Mouse (Mus musculus) kidney, embryonic 15.5 days (tissue): ENCODE measurements around the gene Mfsd6. TPM values are rescaled to one million over a fixed set of nuclear protein-coding genes. Genes with fewer than 3 reads are reported as not detected.
A peak's percentile ranks its signal among the peaks of the same experiment; 100 is the strongest.

Source experiments
- ATAC-seq: fragments of 200-750 bp; cut with Nextera tagmentation; replicated peaks from 2 replicates; pipeline ENCODE4 v1.8.0; 2017; ENCODE audit warnings: moderate TSS enrichment; ENCODE audit not compliant: low FRiP score
- H3K27ac ChIP-seq: fragments of 300-500 bp; sonication (generic); 2 replicates; pipeline ENCODE4 v1.5.1; 2015; ENCODE audit warnings: mild to moderate bottlenecking, inconsistent platforms
- H3K27me3 ChIP-seq: fragments of 300-500 bp; sonication (generic); 2 replicates; pipeline ENCODE4 v1.6.1; 2015; ENCODE audit warnings: inconsistent platforms
- H3K36me3 ChIP-seq: fragments of 300-500 bp; sonication (generic); 2 replicates; pipeline ENCODE4 v1.6.1; 2015; ENCODE audit warnings: inconsistent platforms
- H3K4me1 ChIP-seq: fragments of 300-500 bp; sonication (generic); 2 replicates; pipeline ENCODE4 v1.6.1; 2015; ENCODE audit warnings: inconsistent platforms
- H3K4me2 ChIP-seq: fragments of 300-500 bp; sonication (generic); 2 replicates; pipeline ENCODE4 v1.6.1; 2015; ENCODE audit warnings: moderate library complexity, mild to moderate bottlenecking, inconsistent platforms
- H3K4me3 ChIP-seq: fragments of 300-500 bp; sonication (generic); replicated peaks from 2 replicates; pipeline ENCODE4 v1.5.1; 2015; ENCODE audit warnings: mild to moderate bottlenecking, inconsistent platforms
- H3K9ac ChIP-seq: fragments of 300-500 bp; sonication (generic); 2 replicates; pipeline ENCODE4 v1.6.1; 2015; ENCODE audit warnings: mild to moderate bottlenecking, inconsistent platforms
- H3K9me3 ChIP-seq: fragments of 300-500 bp; sonication (generic); replicated peaks from 2 replicates; pipeline ENCODE4 v1.6.1; 2016; ENCODE audit warnings: inconsistent platforms
- WGBS: fragments of 180-500 bp; shearing (Covaris S2); methylation state at CpG from one replicate; pipeline ENCODE4 v1.1.7; 2015; ENCODE audit warnings: mixed read lengths; 5-methylcytosine and 5-hydroxymethylcytosine counted together
- polyA plus RNA-seq: library from polyadenylated mRNA; unstranded; fragments of >200 nt; fragmentation: Nextera tagmentation; extraction: Ambion mirVana; gene quantifications from 2 replicates; pipeline ENCODE4 v1.2.1, GENCODE M21; 2015

The Mfsd6 gene
- polyA plus RNA-seq = 3.0 and 3.1 TPM in 2 replicates

GRCm38 (mm10) chr1:52727056-52727900 lies at the start of gene Mfsd6:
TSS of gene Mfsd6 (minus strand) at chr1:52727462.
- peak; percentile 73 for ATAC-seq
- Histone ChIP-seq H3K4me2 (peak within 1 kb of the TSS; percentile 95), H3K27me3 (peaks cover 12% of the 10 kb centered on the region), H3K9me3 (no peaks in the 10 kb centered on the region), H3K9ac (peak within 1 kb of the TSS; percentile 62), H3K36me3 (no peaks in the 10 kb centered on the region), H3K4me1 (peaks cover 7% of the 10 kb centered on the region; the same call in 1 of the 2 replicates), H3K27ac (peak within 1 kb of the TSS; percentile 51), H3K4me3 (peak within 1 kb of the TSS; percentile 78)
- WGBS = 2% methylated on average over 40 of the region's 63 CpGs

DNA sequence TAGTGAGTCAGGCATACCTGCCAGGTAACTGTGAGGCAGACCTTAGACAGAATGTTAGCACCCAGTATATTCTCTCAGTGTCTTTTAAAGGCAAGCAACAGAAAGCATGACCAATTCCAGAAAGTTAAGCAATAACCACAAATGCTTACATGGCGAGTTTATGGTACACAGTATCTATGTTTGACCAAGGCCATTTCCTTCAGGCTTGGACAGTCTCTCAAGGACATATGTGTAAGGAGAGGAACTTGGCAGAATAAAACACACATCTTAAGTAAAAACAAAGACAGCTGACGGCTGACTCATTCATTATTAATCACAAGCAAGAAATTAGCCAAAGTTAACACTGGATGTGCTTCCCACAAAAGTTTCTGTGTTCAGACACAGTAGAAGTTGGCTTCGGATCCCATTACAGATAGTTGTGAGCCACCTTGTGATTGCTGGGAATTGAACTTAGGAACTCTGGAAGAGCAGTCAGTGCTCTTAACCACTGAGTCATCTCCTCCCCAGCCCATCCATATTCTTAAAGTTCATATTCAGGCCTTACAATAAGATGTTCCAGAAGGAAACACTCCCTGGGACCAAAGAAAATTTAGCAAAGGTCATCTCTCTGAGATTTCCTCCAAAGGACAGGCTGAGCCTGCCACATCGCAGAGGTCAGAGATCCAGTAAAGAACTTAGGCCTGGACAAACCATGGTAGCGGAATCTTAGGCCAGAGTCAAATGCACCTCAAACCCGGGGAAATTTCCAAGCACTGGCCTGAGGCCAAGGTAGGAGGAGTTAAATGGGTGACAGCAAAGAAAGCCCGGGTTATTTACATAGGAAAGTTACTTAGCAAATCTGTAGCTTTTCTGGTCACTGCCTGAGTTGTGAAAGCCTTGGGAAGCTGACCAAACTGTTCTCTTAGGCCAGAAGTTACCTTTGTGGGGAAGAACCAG lies 38.2 kb upstream of the Mfsd6 start:
- H3K9ac ChIP-seq = no peak overlapping the region

DNA sequence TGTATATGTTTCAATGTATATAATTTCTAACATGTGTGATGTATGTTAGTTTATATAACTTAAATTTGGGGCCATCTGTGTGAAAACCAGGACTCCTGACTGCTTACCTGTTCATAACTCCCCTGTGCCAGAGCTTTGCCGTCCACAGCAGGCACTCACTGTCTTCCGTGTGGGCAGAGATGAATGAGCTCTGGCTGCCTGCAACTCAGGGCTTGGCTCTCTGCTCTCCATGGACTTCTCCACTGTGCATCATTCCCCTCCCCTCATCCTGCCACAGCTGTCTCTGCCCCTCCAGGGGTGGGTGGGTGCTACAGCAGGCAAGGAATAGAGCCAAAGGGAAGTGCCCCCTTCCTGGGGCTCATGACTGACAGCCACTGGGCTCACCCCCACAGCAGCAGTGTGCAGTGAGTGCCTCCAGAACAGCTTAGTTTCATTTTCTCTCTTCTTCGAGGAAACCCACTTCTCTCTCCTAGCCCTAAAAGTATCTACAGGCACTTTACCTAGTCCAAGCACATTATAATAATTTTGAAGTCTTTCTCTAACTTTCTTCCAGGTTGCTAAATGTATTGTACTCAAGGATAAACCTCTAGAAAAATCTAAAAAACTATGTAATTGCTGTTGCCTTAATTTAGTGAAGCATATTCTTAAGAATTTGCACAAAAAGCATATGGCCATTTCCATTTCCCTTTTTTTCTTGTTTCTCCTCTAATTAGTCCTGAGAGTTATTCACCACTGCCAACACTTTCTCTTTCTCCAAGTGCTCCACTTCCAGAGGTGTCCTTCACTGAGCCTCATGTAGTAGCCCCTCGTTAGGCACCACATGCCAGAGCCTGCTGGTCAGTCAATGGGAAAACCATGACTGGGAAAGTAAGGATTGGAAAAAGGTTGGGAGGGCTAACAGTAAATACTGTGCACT lies 36.9 kb upstream of the Mfsd6 start:
- H3K27ac ChIP-seq = no peak overlapping the region
- no peak overlapping the region for H3K9ac ChIP-seq
- 63% methylated on average over 4 of the region's 4 CpGs for WGBS
- no peaks in the 10 kb centered on the region for H3K27me3 ChIP-seq
- no peak overlapping the region for H3K4me3 ChIP-seq
- no peaks in the 10 kb centered on the region for H3K9me3 ChIP-seq
- no peak overlapping the region for H3K4me2 ChIP-seq
- no peaks in the 10 kb centered on the region for H3K4me1 ChIP-seq
- no peaks in the 10 kb centered on the region for H3K36me3 ChIP-seq
- no peak for ATAC-seq

More for the DNA sequence above, 38.2 kb upstream of the Mfsd6 start:
- no peak for ATAC-seq
- H3K4me3 ChIP-seq = no peak overlapping the region
- WGBS = 69% methylated on average over 7 of the region's 7 CpGs
- H3K4me1 ChIP-seq = no peaks in the 10 kb centered on the region
- H3K27ac ChIP-seq = no peak overlapping the region
- no peak overlapping the region for H3K4me2 ChIP-seq
- no peaks in the 10 kb centered on the region for H3K27me3 ChIP-seq
- no peaks in the 10 kb centered on the region for H3K36me3 ChIP-seq
- no peaks in the 10 kb centered on the region for H3K9me3 ChIP-seq

DNA sequence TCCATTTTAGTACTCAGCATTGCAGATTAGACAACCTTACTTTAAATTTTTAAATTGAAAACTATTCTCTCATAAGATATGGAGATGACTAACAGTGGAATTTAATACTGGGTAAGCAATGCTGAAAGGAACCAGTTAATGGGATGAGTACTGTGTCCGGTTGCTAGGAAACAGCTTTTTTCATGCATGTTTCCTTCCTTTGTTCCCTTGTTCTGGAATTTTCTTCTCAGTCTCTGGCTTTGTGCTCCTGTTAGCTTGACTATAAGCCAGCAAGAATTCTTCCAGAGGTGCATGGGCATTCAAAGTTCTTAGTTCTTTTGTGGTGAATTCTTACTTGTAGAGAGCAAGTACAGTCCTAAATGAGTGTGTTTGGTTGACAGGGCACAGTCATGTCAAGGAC lies 30.9 kb upstream of the Mfsd6 start:
- H3K9ac ChIP-seq = no peak overlapping the region
- H3K4me2 ChIP-seq = no peak overlapping the region
- no peak for ATAC-seq
- no peak overlapping the region for H3K27ac ChIP-seq
- H3K27me3 ChIP-seq = no peaks in the 10 kb centered on the region
- no peak overlapping the region for H3K4me3 ChIP-seq
- WGBS = 81% methylated on average over 1 of the region's 1 CpGs
- no peaks in the 10 kb centered on the region for H3K9me3 ChIP-seq
- H3K36me3 ChIP-seq = no peaks in the 10 kb centered on the region
- no peaks in the 10 kb centered on the region for H3K4me1 ChIP-seq

DNA sequence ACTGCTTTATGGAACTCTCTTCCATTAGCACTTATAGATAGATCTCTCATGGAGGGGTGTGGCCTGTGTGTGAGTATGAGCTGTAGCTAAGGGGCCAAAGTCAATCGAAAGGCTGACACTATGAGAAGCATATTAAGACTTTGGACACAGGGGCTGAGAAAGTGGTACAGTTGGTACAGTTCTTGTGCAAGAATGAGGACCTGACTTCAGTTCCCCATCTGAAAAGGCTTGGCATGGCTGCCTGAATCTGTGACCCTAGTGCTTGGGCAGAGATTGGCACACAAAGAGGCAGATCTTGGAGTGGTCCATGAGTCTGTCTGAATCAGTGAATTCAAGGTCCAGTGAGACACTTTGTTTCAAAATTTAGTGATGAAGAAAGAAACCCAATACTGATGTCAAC lies 27.1 kb upstream of the Mfsd6 start:
- Histone ChIP-seq H3K4me2 (no peak overlapping the region), H3K27me3 (no peaks in the 10 kb centered on the region), H3K4me3 (no peak overlapping the region), H3K27ac (no peak overlapping the region), H3K4me1 (no peaks in the 10 kb centered on the region), H3K9ac (no peak overlapping the region), H3K9me3 (no peaks in the 10 kb centered on the region), H3K36me3 (no peaks in the 10 kb centered on the region)
- ATAC-seq = no peak
- 92% methylated on average over 1 of the region's 1 CpGs for WGBS

GRCm38 (mm10) chr1:52753828-52754227 lies 26.6 kb upstream of the Mfsd6 start:
- Histone ChIP-seq H3K9me3 (no peaks in the 10 kb centered on the region), H3K9ac (no peak overlapping the region), H3K36me3 (no peaks in the 10 kb centered on the region), H3K4me2 (no peak overlapping the region), H3K4me3 (no peak overlapping the region), H3K4me1 (no peaks in the 10 kb centered on the region), H3K27me3 (no peaks in the 10 kb centered on the region), H3K27ac (no peak overlapping the region)
- no peak for ATAC-seq
- 88% methylated on average over 2 of the region's 2 CpGs for whole genome bisulfite sequencing

DNA sequence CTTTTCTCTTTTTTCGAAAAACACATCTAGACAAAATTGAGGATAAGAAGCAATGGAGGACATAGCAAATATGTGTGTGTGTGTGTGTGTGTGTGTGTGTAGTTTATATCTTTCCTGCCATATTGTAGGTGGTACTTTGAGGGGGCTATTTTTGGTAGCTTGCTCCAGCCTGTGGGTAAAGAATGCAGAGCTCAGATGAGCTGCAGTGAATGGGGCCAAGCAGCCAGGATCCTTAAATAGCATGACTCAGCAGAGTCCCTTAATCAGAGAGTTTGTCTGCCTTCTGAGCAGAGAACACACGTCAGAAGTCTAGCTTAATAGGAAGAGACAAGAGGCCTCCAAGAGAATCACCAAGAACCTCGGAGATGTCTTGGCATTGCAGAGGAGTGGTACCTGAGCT lies 25.4 kb upstream of the Mfsd6 start:
- Histone ChIP-seq H3K36me3 (no peaks in the 10 kb centered on the region), H3K9me3 (no peaks in the 10 kb centered on the region), H3K27me3 (no peaks in the 10 kb centered on the region), H3K9ac (no peak overlapping the region), H3K4me2 (no peak overlapping the region), H3K27ac (no peak overlapping the region), H3K4me3 (no peak overlapping the region), H3K4me1 (no peaks in the 10 kb centered on the region)
- 73% methylated on average over 3 of the region's 3 CpGs for WGBS
- no peak for ATAC-seq

GRCm38 (mm10) chr1:52751634-52752033 lies 24.4 kb upstream of the Mfsd6 start:
- no peaks in the 10 kb centered on the region for H3K36me3 ChIP-seq
- no peaks in the 10 kb centered on the region for H3K27me3 ChIP-seq
- no peak overlapping the region for H3K27ac ChIP-seq
- no peak overlapping the region for H3K9ac ChIP-seq
- WGBS = 88% methylated on average over 1 of the region's 1 CpGs
- no peak overlapping the region for H3K4me3 ChIP-seq
- no peak for ATAC-seq
- H3K4me1 ChIP-seq = no peaks in the 10 kb centered on the region
- no peaks in the 10 kb centered on the region for H3K9me3 ChIP-seq
- H3K4me2 ChIP-seq = no peak overlapping the region

- Histone ChIP-seq H3K4me3 (no peak overlapping the region), H3K4me2 (no peak overlapping the region), H3K9me3 (no peaks in the 10 kb centered on the region), H3K4me1 (no peaks in the 10 kb centered on the region), H3K27ac (no peak overlapping the region), H3K27me3 (no peaks in the 10 kb centered on the region), H3K9ac (no peak overlapping the region), H3K36me3 (no peaks in the 10 kb centered on the region)
- no peak for ATAC-seq
- 87% methylated on average over 1 of the region's 1 CpGs for whole genome bisulfite sequencing
Measured at GRCm38 (mm10) chr1:52749978-52750377, 22.7 kb upstream of the Mfsd6 start.

DNA sequence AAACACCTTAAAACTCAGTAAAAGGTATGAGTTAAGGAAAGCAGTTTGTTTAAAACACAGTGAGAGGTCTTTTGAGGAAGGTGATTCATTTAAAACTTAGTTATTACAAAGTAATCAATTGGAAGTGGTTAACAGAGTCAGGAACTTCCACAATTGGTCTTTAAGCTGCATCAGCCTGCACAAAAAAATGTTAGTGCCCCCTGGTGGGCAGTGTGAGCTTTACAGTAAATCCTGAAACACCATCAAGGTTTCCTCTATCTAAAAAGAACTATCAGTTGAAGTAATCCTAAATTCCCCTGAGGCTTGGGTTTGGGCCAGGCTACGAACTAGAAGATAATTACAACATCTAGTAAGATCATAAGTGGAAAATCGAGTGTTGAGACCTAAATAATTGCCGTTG lies 21.0 kb upstream of the Mfsd6 start:
- no peak overlapping the region for H3K4me2 ChIP-seq
- no peak for ATAC-seq
- WGBS = 26% methylated on average over 3 of the region's 3 CpGs
- H3K4me3 ChIP-seq = no peak overlapping the region
- no peaks in the 10 kb centered on the region for H3K4me1 ChIP-seq
- H3K27ac ChIP-seq = no peak overlapping the region
- H3K9me3 ChIP-seq = no peaks in the 10 kb centered on the region
- H3K36me3 ChIP-seq = no peaks in the 10 kb centered on the region
- no peak overlapping the region for H3K9ac ChIP-seq
- no peaks in the 10 kb centered on the region for H3K27me3 ChIP-seq

DNA sequence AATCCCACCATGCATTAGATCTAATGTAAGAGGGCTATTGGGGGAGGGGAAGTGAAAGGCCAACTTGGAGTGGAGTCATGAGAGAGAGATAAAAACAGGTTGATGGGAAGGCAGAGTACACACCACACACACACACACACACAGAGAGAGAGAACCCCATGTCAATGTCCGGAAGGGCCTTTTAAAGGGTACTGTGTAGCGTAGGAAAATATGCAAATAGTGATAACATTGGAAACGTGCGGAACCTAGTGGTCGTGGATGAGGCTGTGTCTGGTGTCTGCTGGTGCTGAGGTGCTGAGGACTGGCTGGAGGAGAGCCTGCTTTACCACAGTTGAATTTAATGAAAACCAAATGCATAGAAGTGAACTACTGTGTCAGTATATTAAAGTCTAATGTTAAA lies 15.3 kb upstream of the Mfsd6 start:
- H3K4me2 ChIP-seq = no peak overlapping the region
- no peaks in the 10 kb centered on the region for H3K27me3 ChIP-seq
- H3K4me1 ChIP-seq = no peaks in the 10 kb centered on the region
- ATAC-seq = no peak
- H3K27ac ChIP-seq = no peak overlapping the region
- H3K9me3 ChIP-seq = no peaks in the 10 kb centered on the region
- WGBS = 85% methylated on average over 5 of the region's 5 CpGs
- H3K9ac ChIP-seq = no peak overlapping the region
- no peaks in the 10 kb centered on the region for H3K36me3 ChIP-seq
- H3K4me3 ChIP-seq = no peak overlapping the region
